24 mouse cellular contexts compared by ENCODE assay signal in genomic region chr16:30307306-30307705, GRCm38 (mm10). TPM values are rescaled to one million over a fixed set of nuclear protein-coding genes. Genes with fewer than 3 reads are reported as not detected.
"Had no signal": no experiment of that assay in that cellular context is flagged by ENCODE, and none has a peak within 500 bp of the region (broad histone marks: within the 10 kb centered on the region; RNA-seq: fewer than 3 reads in every experiment).

No protein-coding gene starts in this region.

- H3K36me3 ChIP-seq: liver, embryonic 15.5 days; midbrain, embryonic 10.5 days; midbrain, embryonic 13.5 days had no signal

- ATAC-seq: midbrain, embryonic 13.5 days had no signal

- DNase-seq: kidney, adult 18-20 months; kidney, adult 9 months; kidney, postnatal 14 days; kidney, postnatal 4 days; layer of hippocampus, adult 9-11 months; lung, adult 2 months; lung, postnatal 14 days; lung, postnatal 4 days; thymus, adult 18-20 months; thymus, postnatal 36 days had no signal

- H3K9me3 ChIP-seq: limb, embryonic 10.5 days; limb, embryonic 13.5 days; liver, embryonic 15.5 days; midbrain, embryonic 10.5 days; midbrain, embryonic 13.5 days had no signal

- H3K4me3 ChIP-seq: liver, embryonic 15.5 days; midbrain, embryonic 13.5 days had no signal

- H3K27ac ChIP-seq: limb, embryonic 10.5 days; limb, embryonic 13.5 days; liver, embryonic 15.5 days; midbrain, embryonic 10.5 days; midbrain, embryonic 13.5 days had no signal

- H3K9ac ChIP-seq: limb, embryonic 13.5 days; liver, embryonic 15.5 days; midbrain, embryonic 13.5 days had no signal

RNA-seq across cellular contexts. Expression of gene Lrrc15, which starts 24.2 kb away (rescaled TPM):
- polyA plus RNA-seq: liver, adult 2 months; small intestine, adult 2 months; spleen, adult 2 months had no signal

RNA-seq across cellular contexts. Expression of gene Cpn2, which starts 40.0 kb away (rescaled TPM):
- polyA plus RNA-seq: kidney, embryonic 16.5 days; limb, embryonic 10.5 days; limb, embryonic 13.5 days; lung, embryonic 16.5 days; midbrain, embryonic 10.5 days; midbrain, embryonic 13.5 days; midbrain, embryonic 16.5 days; neural tube, embryonic 11.5 days; neural tube, embryonic 14.5 days; spleen, adult 2 months; urinary bladder, adult 2 months had no signal
